Mouse (Mus musculus) frontal cortex, postnatal 10 days (tissue): Measurements from ENCODE around the gene Gm266.

Experiments
- DNase-seq, 2 experiments: peaks; one replicate each; pipeline ENCODE4 v3.0.0; 2022; ENCODE audit warnings: low spot score in 2 of 2, mixed read lengths in 1 of 2

Gene Gm266

DNA sequence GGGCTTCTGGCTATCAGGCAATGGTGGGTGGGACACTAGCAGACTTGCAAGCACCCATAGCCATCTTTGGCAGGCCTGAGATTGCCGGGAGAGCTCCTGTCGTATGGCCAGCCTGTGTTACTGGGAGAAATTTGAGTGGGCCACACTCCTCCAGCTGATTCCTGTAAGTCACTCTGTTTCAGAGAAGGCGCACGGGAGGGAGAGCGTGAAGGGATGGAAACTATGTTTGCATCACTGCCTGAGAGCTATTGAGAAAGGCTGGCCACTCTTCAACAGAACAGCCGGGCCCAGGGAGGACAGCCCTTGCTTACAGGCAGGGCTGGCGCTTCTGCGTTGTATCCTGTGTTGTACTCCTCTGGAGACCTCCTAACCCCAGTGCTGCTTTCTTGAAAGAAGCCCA is 49.0 kb downstream of the Gm266 start:
- no peak for DNase-seq

DNA sequence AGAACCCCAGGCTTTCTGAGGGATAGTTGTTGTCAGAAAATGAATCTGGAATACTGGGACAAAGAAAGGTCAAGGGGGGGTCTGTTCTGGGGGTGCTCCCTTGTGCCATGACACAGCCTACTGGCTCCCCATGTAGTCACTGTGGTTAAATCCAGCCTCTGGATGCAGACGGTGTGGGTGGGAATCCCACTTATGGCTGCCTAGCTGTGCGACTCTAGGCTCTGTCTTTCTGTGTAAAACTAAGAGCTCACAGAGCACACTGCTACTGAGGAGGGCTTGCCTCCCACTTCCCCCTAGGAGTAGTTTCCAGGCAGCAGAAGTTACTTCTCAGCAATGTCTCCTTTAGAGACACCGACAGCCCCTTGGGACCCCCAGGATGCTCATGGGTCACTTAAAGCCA is 49.5 kb downstream of the Gm266 start:
- DNase-seq = no peak

- DNase-seq = no peak
Measured at GRCm38 (mm10) chr12:111434745-111435327, 50.8 kb downstream of the Gm266 start.
